Mouse (Mus musculus) forebrain, embryonic 11.5 days (tissue): ENCODE measurements around the gene Gm5771. TPM values are rescaled to one million over a fixed set of nuclear protein-coding genes. Genes with fewer than 3 reads are reported as not detected.
"Not testable (repeated sequence)": the region's sequence is repeated elsewhere in the genome, so short reads cannot be mapped to it uniquely, and the experiment has no call there.

Experiments used
- ATAC-seq: fragments of 200-750 bp; cut with Nextera tagmentation; replicated peaks from 2 replicates; pipeline ENCODE4 v1.8.0; 2017; ENCODE audit warnings: moderate TSS enrichment; ENCODE audit not compliant: low FRiP score
- DNase-seq: peaks from one replicate; pipeline ENCODE4 v3.0.0-alpha.2; 2017; ENCODE audit warnings: low spot score
- H3K27ac ChIP-seq: fragments of 300-500 bp; sonication (generic); 2 replicates; pipeline ENCODE4 v1.5.1; 2014; ENCODE audit warnings: low read depth, low read length
- H3K27me3 ChIP-seq: fragments of 300-500 bp; sonication (generic); 2 replicates; pipeline ENCODE4 v1.6.1; 2014; ENCODE audit warnings: mild to moderate bottlenecking, low read length, mixed read lengths; ENCODE audit not compliant: control insufficient read depth, insufficient read depth
- H3K36me3 ChIP-seq: fragments of 300-500 bp; sonication (generic); 2 replicates; pipeline ENCODE4 v1.6.1; 2014; ENCODE audit warnings: mild to moderate bottlenecking, low read length, moderate library complexity, mixed read lengths; ENCODE audit not compliant: control insufficient read depth, insufficient read depth
- H3K4me1 ChIP-seq: fragments of 300-500 bp; sonication (generic); replicated peaks from 2 replicates; pipeline ENCODE4 v1.6.1; 2014; ENCODE audit warnings: low read length, mixed read lengths; ENCODE audit not compliant: control insufficient read depth, insufficient read depth
- H3K4me2 ChIP-seq: fragments of 300-500 bp; sonication (generic); 2 replicates; pipeline ENCODE4 v1.6.1; 2014; ENCODE audit warnings: low read depth, mild to moderate bottlenecking, low read length, moderate library complexity, mixed read lengths; ENCODE audit not compliant: severe bottlenecking
- H3K4me3 ChIP-seq: fragments of 300-500 bp; sonication (generic); 2 replicates; pipeline ENCODE4 v1.5.1; 2014; ENCODE audit warnings: low read depth, low read length
- H3K9ac ChIP-seq: fragments of 300-500 bp; sonication (generic); 2 replicates; pipeline ENCODE4 v1.6.1; 2014; ENCODE audit warnings: low read length
- H3K9me3 ChIP-seq: fragments of 300-500 bp; sonication (generic); 2 replicates; pipeline ENCODE4 v1.6.1; 2016; ENCODE audit warnings: low read length, mixed read lengths; ENCODE audit not compliant: control insufficient read depth
- WGBS: fragments of 180-500 bp; shearing (Covaris S2); extraction: QIAGEN DNeasy Blood & Tissue Kit; methylation state at CpG from one replicate; pipeline ENCODE4 v1.1.7; 2014; 5-methylcytosine and 5-hydroxymethylcytosine counted together
- polyA plus RNA-seq: library from polyadenylated mRNA; unstranded; fragments of >200 nt; fragmentation: Nextera tagmentation; extraction: Ambion mirVana; gene quantifications from 2 replicates; pipeline ENCODE4 v1.2.1, GENCODE M21; 2014

Gene Gm5771
- not detected in 2 replicates for polyA plus RNA-seq

DNA sequence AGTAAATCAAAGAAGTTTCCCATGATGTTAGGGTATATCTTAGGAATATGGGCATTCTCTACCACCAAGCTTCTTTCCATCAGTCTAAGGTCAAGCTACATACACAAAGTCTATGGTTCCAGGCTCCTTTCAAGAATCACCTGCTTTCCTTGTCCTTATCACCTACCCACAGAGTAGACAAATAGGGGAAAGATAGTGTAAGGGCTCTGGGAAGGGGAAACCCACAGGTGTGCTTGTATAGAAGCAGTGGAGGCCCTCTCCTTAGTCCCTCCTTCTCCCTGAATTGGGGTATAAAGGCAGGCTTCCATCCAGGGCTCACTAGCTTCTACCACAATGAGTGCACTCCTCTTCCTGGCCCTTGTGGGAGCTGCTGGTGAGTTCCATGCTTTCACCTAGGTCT is at the start of gene Gm5771:
Gm5771 (plus strand) TSS at position 301 of the 400 bp plus-strand sequence.
- DNase-seq: not testable (repeated sequence)

DNA sequence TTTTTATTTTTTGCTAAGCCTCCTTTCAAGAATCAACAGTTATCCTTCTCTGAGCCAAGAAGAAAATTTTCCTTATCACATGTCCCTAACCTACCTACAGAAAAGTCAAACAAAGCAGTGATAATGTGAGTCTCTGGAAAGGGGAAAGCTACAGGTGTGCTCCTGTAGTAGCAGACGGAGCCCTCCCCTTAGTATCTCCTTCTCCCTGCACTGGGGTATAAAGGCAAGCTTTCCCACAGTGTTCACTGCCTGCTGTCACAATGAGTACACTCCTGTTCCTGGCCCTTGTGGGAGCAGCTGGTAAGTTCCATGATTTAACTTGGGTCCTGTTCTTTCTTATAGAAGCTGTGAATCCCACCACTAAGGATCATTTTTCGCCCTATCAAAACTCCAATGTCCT is 38.2 kb upstream of the Gm5771 start, which contains the start of gene Try10:
Try10 (plus strand) TSS at position 174 of the 400 bp plus-strand sequence.
- Histone ChIP-seq H3K4me2 (no peak within 1 kb of the TSS), H3K9me3 (no peaks in the 10 kb centered on the region), H3K27me3 (no peaks in the 10 kb centered on the region), H3K4me1 (no peaks in the 10 kb centered on the region), H3K36me3 (no peaks in the 10 kb centered on the region), H3K27ac (no peak within 1 kb of the TSS), H3K4me3 (no peak within 1 kb of the TSS), H3K9ac (no peak within 1 kb of the TSS)
- no peak for ATAC-seq
- 86% methylated on average over 2 of the region's 2 CpGs for WGBS
- DNase-seq: no peak

More for the DNA sequence above, at the start of gene Gm5771:
- not testable (repeated sequence) for H3K9ac ChIP-seq, H3K27me3 ChIP-seq, H3K4me1 ChIP-seq, H3K9me3 ChIP-seq, H3K4me3 ChIP-seq, H3K27ac ChIP-seq, H3K36me3 ChIP-seq, H3K4me2 ChIP-seq, ATAC-seq

GRCm38 (mm10) chr6:41373772-41374171 is 18.4 kb upstream of the Gm5771 start:
- not testable (repeated sequence) for H3K9me3 ChIP-seq, H3K27ac ChIP-seq, DNase-seq, H3K27me3 ChIP-seq, H3K36me3 ChIP-seq, ATAC-seq, H3K4me3 ChIP-seq, H3K4me2 ChIP-seq, H3K9ac ChIP-seq, H3K4me1 ChIP-seq
- WGBS: 100% methylated on average over 2 of the region's 2 CpGs

- H3K36me3 ChIP-seq, H3K27me3 ChIP-seq, H3K27ac ChIP-seq, H3K9ac ChIP-seq, DNase-seq, ATAC-seq, H3K4me1 ChIP-seq, H3K4me2 ChIP-seq, H3K9me3 ChIP-seq, H3K4me3 ChIP-seq: not testable (repeated sequence)
Observed at GRCm38 (mm10) chr6:41377578-41377977, 14.6 kb upstream of the Gm5771 start, which contains the start of gene Prss3. Gene Prss3 (minus strand): TSS chr6:41377678.

DNA sequence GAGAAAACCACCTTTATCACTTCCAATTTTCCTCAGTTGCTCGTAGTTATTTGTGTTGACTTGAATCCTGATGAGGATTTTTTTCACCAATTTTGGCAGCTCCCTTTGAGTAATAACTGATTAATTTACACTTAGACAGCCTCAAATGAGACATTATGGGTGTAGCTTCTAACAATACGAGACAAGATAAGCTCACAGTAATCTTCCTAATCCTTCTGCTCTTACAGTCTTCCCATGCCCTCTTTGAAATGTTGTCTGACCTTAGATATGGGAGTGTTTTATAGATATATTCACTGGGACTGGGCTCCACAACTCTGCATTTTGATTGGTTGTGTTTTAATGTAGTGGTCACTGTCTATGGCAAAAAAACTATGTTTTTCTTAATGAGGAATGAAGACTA is 5.4 kb upstream of the Gm5771 start:
- no peak overlapping the region for H3K4me2 ChIP-seq
- H3K4me1 ChIP-seq: no peaks in the 10 kb centered on the region
- H3K4me3 ChIP-seq: no peak overlapping the region
- WGBS: 78% methylated on average over 2 of the region's 2 CpGs
- no peak overlapping the region for H3K9ac ChIP-seq
- no peak for DNase-seq
- no peak for ATAC-seq
- no peaks in the 10 kb centered on the region for H3K9me3 ChIP-seq
- H3K36me3 ChIP-seq: no peaks in the 10 kb centered on the region
- no peak overlapping the region for H3K27ac ChIP-seq
- H3K27me3 ChIP-seq: no peaks in the 10 kb centered on the region

- not testable (repeated sequence) for H3K9ac ChIP-seq, H3K27ac ChIP-seq, H3K4me1 ChIP-seq, H3K27me3 ChIP-seq, H3K4me2 ChIP-seq, DNase-seq, ATAC-seq, H3K9me3 ChIP-seq, H3K4me3 ChIP-seq, H3K36me3 ChIP-seq
- 81% methylated on average over 1 of the region's 1 CpGs for WGBS
Observed at GRCm38 (mm10) chr6:41391640-41392039, 516 bp upstream of the Gm5771 start.

- H3K9me3 ChIP-seq, ATAC-seq, DNase-seq, H3K4me3 ChIP-seq, H3K36me3 ChIP-seq, H3K4me1 ChIP-seq, H3K9ac ChIP-seq, H3K4me2 ChIP-seq, H3K27me3 ChIP-seq, H3K27ac ChIP-seq: not testable (repeated sequence)
- 91% methylated on average over 2 of the region's 2 CpGs for WGBS
Observed at GRCm38 (mm10) chr6:41442261-41442660, 50.1 kb downstream of the Gm5771 start.

DNA sequence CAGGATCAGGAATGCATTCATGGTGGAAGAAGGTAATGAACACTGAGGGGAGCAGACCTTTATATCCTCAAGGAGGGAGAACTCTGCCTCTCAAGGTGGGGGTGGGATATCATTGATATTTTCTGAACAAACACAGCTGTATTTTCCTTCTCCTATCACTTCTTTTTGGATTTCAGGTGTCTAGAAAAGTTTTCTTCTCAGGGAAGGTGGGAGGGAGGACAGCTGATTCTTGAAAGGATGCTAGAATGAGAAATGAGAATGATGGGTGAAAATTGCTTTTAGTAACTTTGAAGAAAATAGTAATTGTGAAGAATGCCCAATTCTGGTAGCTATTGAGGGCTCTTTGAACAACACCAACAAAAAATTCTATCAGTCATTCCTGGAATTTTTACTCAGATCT is 53.9 kb downstream of the Gm5771 start, which contains the start of gene Gm10334:
Gm10334 (minus strand) TSS at position 101 of the 400 bp plus-strand sequence.
- H3K27me3 ChIP-seq, H3K9me3 ChIP-seq, ATAC-seq, H3K9ac ChIP-seq, H3K27ac ChIP-seq, H3K4me1 ChIP-seq, H3K36me3 ChIP-seq, H3K4me2 ChIP-seq, DNase-seq, H3K4me3 ChIP-seq: not testable (repeated sequence)
